ENCODE assay signal across 8 mouse cellular contexts in genomic region chr10:117628363-117629168, GRCm38 (mm10). TPM values are rescaled to one million over a fixed set of nuclear protein-coding genes. Genes with fewer than 3 reads are reported as not detected.
A peak's percentile ranks its signal among the peaks of the same experiment; 100 is the strongest.
DNase-seq lines count a peak whose midpoint lies in the region; ATAC-seq and TF ChIP-seq lines count a peak whose summit lies in the region.

No protein-coding gene starts in this region.

- TF ChIP-seq POLR2A in spleen, adult 2 months (IDR thresholded peaks at IDR 0.05; ENCODE audit: low read depth, low read length): no peak

- H3K27me3 ChIP-seq in spleen, adult 2 months (ENCODE audit: control insufficient read depth, insufficient read depth, low read length): no peaks in the 10 kb centered on the region
- peaks cover 34% of the 10 kb centered on the region for H3K27me3 ChIP-seq in limb, embryonic 15.5 days

- WGBS in spleen, adult 2 months: 11% methylated on average over 25 of the region's 25 CpGs
- WGBS in limb, embryonic 15.5 days: 3% methylated on average over 25 of the region's 25 CpGs

- DNase-seq in embryo, embryonic 9.5 days (ENCODE audit: extremely low spot score): peak; percentile 43
- DNase-seq in embryo, embryonic 11 days: no peak
- DNase-seq in spleen, adult 2 months (ENCODE audit: low read depth in 1 of 2, low spot score in 2 of 2): no peak
- DNase-seq in spleen, adult 12 weeks (ENCODE audit: low spot score): no peak
- no peak for DNase-seq in cerebellum, adult 11 months
- DNase-seq in left cerebral cortex, postnatal 4 days: no peak
- no peak for DNase-seq in urinary bladder, adult 2 months (ENCODE audit: low spot score)

- no peaks in the 10 kb centered on the region for H3K9me3 ChIP-seq in limb, embryonic 15.5 days

- no peaks in the 10 kb centered on the region; the same call in 1 of the 2 replicates for H3K36me3 ChIP-seq in spleen, adult 2 months (ENCODE audit: control insufficient read depth, insufficient read depth, low read length)
- H3K36me3 ChIP-seq in limb, embryonic 15.5 days: no peaks in the 10 kb centered on the region

- intact Hi-C loops in left cerebral cortex, postnatal 4 days (cut with DNase I): no loop called here

- TF ChIP-seq CTCF in spleen, adult 2 months (IDR thresholded peaks at IDR 0.05; ENCODE audit: extremely low read depth, insufficient read depth, insufficient read length, insufficient replicate concordance): no peak

- ATAC-seq in limb, embryonic 15.5 days (ENCODE audit: insufficient number of reproducible peaks, low FRiP score, low TSS enrichment, low read depth): no peak

- peak overlapping the region; percentile 95 for H3K4me2 ChIP-seq in limb, embryonic 15.5 days

- H3K4me1 ChIP-seq in spleen, adult 2 months (ENCODE audit: control insufficient read depth, insufficient read depth, insufficient read length): peaks cover 16% of the 10 kb centered on the region
- H3K4me1 ChIP-seq in limb, embryonic 15.5 days: peaks cover 11% of the 10 kb centered on the region

- peak overlapping the region; percentile 28; the same call in 1 of the 2 replicates for H3K9ac ChIP-seq in limb, embryonic 15.5 days

- H3K27ac ChIP-seq in spleen, adult 2 months (ENCODE audit: insufficient read depth, low read length): peak overlapping the region; percentile 70
- no peak overlapping the region for H3K27ac ChIP-seq in limb, embryonic 15.5 days

- peak overlapping the region; percentile 61; the same call in 1 of the 2 replicates for H3K4me3 ChIP-seq in spleen, adult 2 months (ENCODE audit: extremely low read depth, insufficient read depth, insufficient read length)
- H3K4me3 ChIP-seq in limb, embryonic 15.5 days: peak overlapping the region; percentile 65

RNA-seq across cellular contexts. Expression of gene Cpm, which starts 0.7 kb away (rescaled TPM):
- 10.1 and 19.0 TPM in 2 replicates for polyA plus RNA-seq in spleen, adult 2 months (2012; rRNA removed)
- 69.8 and 72.6 TPM in 2 replicates for polyA plus RNA-seq in limb, embryonic 15.5 days (2015; fragmentation: Nextera tagmentation; extraction: Ambion mirVana)
- total RNA-seq in left cerebral cortex, postnatal 4 days (2021): 1 to 10 TPM; 1.7 to 2.5 TPM
- polyA plus RNA-seq in urinary bladder, adult 2 months (2012; rRNA removed): 3.8 and 4.1 TPM in 2 replicates
